Mouse (Mus musculus) small intestine, adult 2 months (tissue): Measurements from ENCODE around the gene Tmem125.

Experiments
- CTCF ChIP-seq: fragments of 200-500 bp; IDR thresholded peaks from 2 replicates; pipeline ENCODE4 v1.5.1; 2012; ENCODE audit warnings: low read depth, mild to moderate bottlenecking, control low read depth, inconsistent platforms, low read length, moderate library complexity, mixed read lengths; ENCODE audit not compliant: insufficient replicate concordance, insufficient read length; ENCODE audit errors: extremely low read depth
- POLR2A ChIP-seq: fragments of 200-500 bp; IDR thresholded peaks from 2 replicates; pipeline ENCODE4 v1.6.1; 2012; ENCODE audit warnings: low read depth, mild to moderate bottlenecking, control low read depth, inconsistent platforms, low read length, moderate library complexity

DNA sequence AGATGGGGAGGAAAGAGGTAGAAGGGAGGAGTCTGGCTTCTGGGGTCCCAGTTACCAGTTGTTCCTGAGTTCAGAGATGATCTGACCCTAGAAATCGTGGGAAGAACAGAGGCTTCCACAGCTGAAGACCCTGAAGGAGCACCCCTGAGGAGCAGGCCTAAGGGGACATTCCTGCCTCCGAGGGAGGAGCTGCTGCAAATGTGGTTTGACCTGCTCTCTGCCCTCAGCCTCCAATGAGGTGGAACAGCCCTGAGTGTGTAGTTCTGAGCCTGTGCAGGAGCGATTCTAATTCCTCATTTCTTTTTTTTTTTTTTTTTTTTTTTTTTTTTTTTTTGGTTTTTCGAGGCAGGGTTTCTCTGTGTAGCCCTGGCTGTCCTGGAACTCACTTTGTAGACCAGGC is 10.7 kb downstream of the Tmem125 start:
- TF ChIP-seq CTCF (no peak), POLR2A (no peak)
